ENCODE assay signal across 23 mouse cellular contexts in genomic region chr7:114706716-114707115, GRCm38 (mm10). TPM values are rescaled to one million over a fixed set of nuclear protein-coding genes. Genes with fewer than 3 reads are reported as not detected.
DNase-seq lines count a peak whose midpoint lies in the region; ATAC-seq and TF ChIP-seq lines count a peak whose summit lies in the region.
"Had no signal": no experiment of that assay in that cellular context is flagged by ENCODE, and none has a peak within 500 bp of the region (broad histone marks: within the 10 kb centered on the region; RNA-seq: fewer than 3 reads in every experiment).

No protein-coding gene starts in this region.

- no peak overlapping the region for H3K27ac ChIP-seq in intestine, embryonic 16.5 days (ENCODE audit: low read length)
- H3K27ac ChIP-seq: embryonic facial prominence, embryonic 12.5 days; forebrain, embryonic 13.5 days; hindbrain, embryonic 10.5 days; hindbrain, embryonic 14.5 days; intestine, embryonic 15.5 days had no signal

- H3K9me3 ChIP-seq in intestine, embryonic 16.5 days (ENCODE audit: control insufficient read depth, low read length) = no peaks in the 10 kb centered on the region
- H3K9me3 ChIP-seq: embryonic facial prominence, embryonic 12.5 days; forebrain, embryonic 13.5 days; heart, embryonic 12.5 days; hindbrain, embryonic 10.5 days; intestine, embryonic 15.5 days had no signal

- peak; percentile 21 for DNase-seq in adrenal gland, adult 2 months
- DNase-seq in adrenal gland, adult 18-20 months (ENCODE audit: low spot score in 2 of 2) = no peak
- peak; percentile 4 for DNase-seq in lung, postnatal 25 days (ENCODE audit: low spot score)
- no peak for DNase-seq in lung, postnatal 36 days
- DNase-seq in gonadal fat pad, adult 2 months (ENCODE audit: low read depth) = peak; percentile 10
- DNase-seq: adrenal gland, postnatal 25 days; cerebellum, adult 11 months; cerebellum, adult 8-10 months; cerebellum, postnatal 14 days; embryo, embryonic 11 days; forebrain, postnatal 0 days; gastrocnemius, postnatal 10 days had no signal

- H3K4me3 ChIP-seq in C2C12 (ENCODE audit: insufficient read depth, poor library complexity, severe bottlenecking) = no peak overlapping the region
- no peak overlapping the region for H3K4me3 ChIP-seq in intestine, embryonic 16.5 days (ENCODE audit: low read length)
- H3K4me3 ChIP-seq: embryonic facial prominence, embryonic 12.5 days; forebrain, embryonic 13.5 days; heart, embryonic 12.5 days; hindbrain, embryonic 10.5 days; intestine, embryonic 15.5 days had no signal

- no peaks in the 10 kb centered on the region for H3K27me3 ChIP-seq in C2C12 (ENCODE audit: control insufficient read depth, insufficient read depth, insufficient read length)
- H3K27me3 ChIP-seq in intestine, embryonic 16.5 days (replicated peaks; ENCODE audit: control insufficient read depth, insufficient read depth, low read length) = no peaks in the 10 kb centered on the region
- H3K27me3 ChIP-seq: embryonic facial prominence, embryonic 12.5 days; forebrain, embryonic 13.5 days; heart, embryonic 12.5 days; intestine, embryonic 15.5 days had no signal

- no peaks in the 10 kb centered on the region for H3K79me3 ChIP-seq in C2C12 (ENCODE audit: low read depth)

- no peak overlapping the region for H3K4me2 ChIP-seq in intestine, embryonic 16.5 days (ENCODE audit: low read depth, low read length)
- H3K4me2 ChIP-seq: embryonic facial prominence, embryonic 12.5 days; forebrain, embryonic 13.5 days; heart, embryonic 12.5 days; hindbrain, embryonic 14.5 days; intestine, embryonic 15.5 days had no signal

- no peak for TF ChIP-seq CTCF in C2C12 (IDR thresholded peaks at IDR 0.05; ENCODE audit: control insufficient read depth, insufficient read depth, insufficient read length)

- 60% methylated on average over 4 of the region's 4 CpGs for WGBS in intestine, embryonic 16.5 days

- no peaks in the 10 kb centered on the region for H3K79me2 ChIP-seq in C2C12 (ENCODE audit: control insufficient read depth, insufficient read depth)

- no peaks in the 10 kb centered on the region for H3K4me1 ChIP-seq in intestine, embryonic 16.5 days (ENCODE audit: control insufficient read depth, insufficient read depth, low read length)
- H3K4me1 ChIP-seq: embryonic facial prominence, embryonic 12.5 days; forebrain, embryonic 13.5 days; heart, embryonic 12.5 days; hindbrain, embryonic 10.5 days; intestine, embryonic 15.5 days had no signal

- H3ac ChIP-seq in C2C12 (ENCODE audit: control insufficient read depth, insufficient read length, low read depth) = no peak overlapping the region

- no peak for ATAC-seq in intestine, embryonic 16.5 days
- ATAC-seq in frontal cortex, adult (ENCODE audit: low TSS enrichment) = no peak
- ATAC-seq: forebrain, embryonic 13.5 days; forebrain, postnatal 0 days; intestine, embryonic 15.5 days had no signal

- H3K9ac ChIP-seq in intestine, embryonic 16.5 days (ENCODE audit: low read depth, low read length) = no peak overlapping the region
- H3K9ac ChIP-seq: embryonic facial prominence, embryonic 12.5 days; forebrain, embryonic 13.5 days; forebrain, postnatal 0 days; heart, embryonic 12.5 days; hindbrain, embryonic 14.5 days; intestine, embryonic 15.5 days had no signal

- H3K36me3 ChIP-seq in C2C12 (ENCODE audit: control insufficient read depth, insufficient read depth) = no peaks in the 10 kb centered on the region
- H3K36me3 ChIP-seq in intestine, embryonic 16.5 days (ENCODE audit: control insufficient read depth, insufficient read depth, low read length) = no peaks in the 10 kb centered on the region
- H3K36me3 ChIP-seq: embryonic facial prominence, embryonic 12.5 days; heart, embryonic 12.5 days; hindbrain, embryonic 10.5 days; intestine, embryonic 15.5 days had no signal

TF ChIP-seq in C2C12, 6 proteins besides CTCF, POLR2A, EP300 and RAD21:
- TF ChIP-seq CEBPB (IDR thresholded peaks at IDR 0.05; ENCODE audit: low read depth) (no peak), MYOD1 (IDR thresholded peaks at IDR 0.05; ENCODE audit: control insufficient read depth, insufficient read length, low read depth) (peak; percentile 92)

RNA-seq across cellular contexts. Expression of gene Calcb, which starts 11.7 kb away (rescaled TPM):
- total RNA-seq in adrenal gland, adult 2 months (2021) = not detected
- polyA plus RNA-seq in adrenal gland, adult 2 months (2012; rRNA removed) = 0.19 TPM in 1 of 2 replicates, not detected in the other
- not detected for total RNA-seq in adrenal gland, adult 18-20 months (2021)
- polyA plus RNA-seq in C2C12 (2012; fragmentation: generic; extraction: Trizol) = 0.21 TPM
- polyA plus RNA-seq in gonadal fat pad, adult 2 months (2012; rRNA removed) = 0.11 and 0.65 TPM in 2 replicates
- polyA plus RNA-seq in intestine, embryonic 16.5 days (2015; fragmentation: Nextera tagmentation; extraction: Ambion mirVana) = 2.9 and 3.4 TPM in 2 replicates
- total RNA-seq: adrenal gland, postnatal 25 days; common myeloid progenitor, adult 5-6 weeks; forebrain, postnatal 0 days; gastrocnemius, postnatal 10 days; granulocyte monocyte progenitor cell, adult 5-6 weeks had no signal
- polyA plus RNA-seq: forebrain, embryonic 13.5 days; forebrain, postnatal 0 days; heart, embryonic 12.5 days; hindbrain, embryonic 10.5 days had no signal

RNA-seq across cellular contexts. Expression of gene Insc, which starts 36.8 kb away (rescaled TPM):
- total RNA-seq in adrenal gland, adult 2 months (2021) = 1 to 10 TPM; 1.1 to 2.2 TPM
- polyA plus RNA-seq in adrenal gland, adult 2 months (2012; rRNA removed) = 1.7 and 1.9 TPM in 2 replicates
- total RNA-seq in adrenal gland, adult 18-20 months (2021) = under 1 TPM; 0.42 to 0.50 TPM
- 0.41 TPM for polyA plus RNA-seq in C2C12 (2012; fragmentation: generic; extraction: Trizol)
- polyA plus RNA-seq in gonadal fat pad, adult 2 months (2012; rRNA removed) = 0.84 and 2.0 TPM in 2 replicates
- 17.8 and 18.1 TPM in 2 replicates for polyA plus RNA-seq in intestine, embryonic 16.5 days (2015; fragmentation: Nextera tagmentation; extraction: Ambion mirVana)
- total RNA-seq: common myeloid progenitor, adult 5-6 weeks; granulocyte monocyte progenitor cell, adult 5-6 weeks had no signal

Comparison
In these comparisons a context has a peak if more than half of its experiments do, and no peak if none do; other contexts are left out.
1. DNase-seq: peak in adrenal gland, adult 2 months (single experiment), lung, postnatal 25 days (single experiment) and gonadal fat pad, adult 2 months (single experiment); none in adrenal gland, adult 18-20 months (0 of 2) and lung, postnatal 36 days (single experiment).